Mouse (Mus musculus) CD4-positive, CD25-positive, alpha-beta regulatory T cell, adult 4 months (primary cell): Measurements from ENCODE around the gene Slc9b1. TPM values are rescaled to one million over a fixed set of nuclear protein-coding genes. Genes with fewer than 3 reads are reported as not detected.
A peak's percentile ranks its signal among the peaks of the same experiment; 100 is the strongest.

Source experiments
- ATAC-seq: one replicate; pipeline ENCODE4 v1.8.0; 2017
- polyA plus RNA-seq, 2 experiments: library from polyadenylated mRNA; unstranded; fragments of 100-300 nt; shearing (Covaris generic); gene quantifications; one replicate each; pipeline ENCODE4 v1.2.1; 2017

Gene Slc9b1
- polyA plus RNA-seq, result under 1 TPM in 1 of 2 experiments, not detected in 1; 0.43 TPM

DNA sequence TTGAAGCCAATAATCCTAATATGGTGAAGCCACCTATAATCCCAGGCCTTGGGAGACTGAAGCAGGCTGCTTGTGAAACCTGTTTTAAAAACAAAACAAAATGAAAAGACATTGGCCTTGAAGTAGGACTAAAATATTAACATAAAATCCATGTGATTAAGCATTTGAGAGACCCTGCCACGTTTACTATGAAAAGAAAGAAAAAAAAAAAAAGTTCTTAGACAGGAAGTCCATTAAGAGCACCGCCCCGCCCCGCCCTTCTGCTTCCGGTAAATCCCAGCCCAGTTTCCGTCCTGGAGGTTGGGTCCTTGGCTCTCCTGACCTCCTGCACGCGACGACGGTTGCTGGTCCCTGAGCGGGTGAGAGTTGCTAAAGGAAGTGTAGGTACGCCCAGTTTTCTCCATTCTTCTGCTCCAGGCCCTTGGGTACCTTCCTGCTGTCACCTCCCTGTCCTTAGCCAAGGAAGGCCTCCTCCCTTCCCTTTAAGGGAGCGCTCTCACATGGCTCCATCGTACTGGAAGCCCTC, at the start of gene Slc9b1:
TSS of gene Slc9b1 (plus strand) at position 291 of the 526 bp plus-strand sequence.
- ATAC-seq, result no peak

DNA sequence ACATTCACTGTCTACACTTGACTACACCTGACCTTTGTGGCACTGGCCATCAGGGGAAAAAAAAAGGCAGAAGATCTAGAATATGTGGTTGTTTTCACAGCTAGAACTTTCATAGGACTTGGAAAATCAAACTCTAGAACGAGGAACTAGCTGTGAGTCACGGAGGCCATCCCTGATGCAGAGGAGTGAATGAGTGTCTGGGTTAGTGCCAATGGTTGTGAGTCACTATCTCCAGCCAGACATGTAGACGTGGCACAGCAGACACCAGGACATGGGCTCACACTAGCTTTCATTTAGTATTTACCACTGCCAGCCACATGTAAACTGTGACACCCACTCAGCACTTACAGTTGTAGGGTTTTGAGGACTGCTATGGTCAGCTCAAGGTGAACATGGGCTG, 49.3 kb upstream of the Slc9b1 start:
- ATAC-seq, result peak; percentile 71

DNA sequence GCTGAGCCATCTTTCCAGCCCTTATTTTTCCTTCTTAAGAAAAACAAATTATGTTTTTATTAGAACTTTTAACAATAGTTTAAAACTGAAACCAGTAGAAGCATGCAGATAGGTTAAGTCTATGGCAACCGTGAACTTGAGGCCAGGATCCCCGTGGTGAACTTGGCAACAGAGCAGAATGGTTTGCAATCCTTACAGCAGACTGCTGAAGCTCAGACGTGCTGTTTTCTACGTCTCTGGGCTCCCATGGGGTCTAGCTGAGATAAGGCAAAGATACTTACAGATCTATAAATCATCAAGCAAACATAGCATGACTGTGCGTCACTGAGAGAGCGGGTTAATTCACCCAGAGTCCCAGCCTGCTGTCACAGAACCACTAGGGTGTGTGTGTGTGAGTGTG, 47.7 kb upstream of the Slc9b1 start:
- no peak for ATAC-seq

DNA sequence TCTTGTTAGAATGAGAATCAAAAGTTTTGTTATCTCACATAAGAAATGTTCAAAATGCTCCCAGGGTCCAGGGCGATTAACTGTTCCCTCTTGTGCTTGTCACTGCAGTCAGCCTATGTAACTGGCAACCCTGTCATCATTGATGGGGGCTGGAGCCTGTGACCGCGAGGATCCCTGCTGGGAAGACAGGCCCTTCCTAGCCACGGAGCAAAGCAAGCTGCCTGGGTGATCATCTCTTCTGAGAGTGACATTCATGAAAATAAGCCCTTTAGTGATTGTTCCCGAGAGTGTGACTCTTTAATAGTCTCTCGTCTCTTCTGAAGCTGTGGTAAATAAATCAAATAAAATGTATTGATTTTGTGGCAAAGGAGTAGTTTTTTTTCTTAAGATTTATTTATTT, 43.8 kb upstream of the Slc9b1 start:
- no peak for ATAC-seq

DNA sequence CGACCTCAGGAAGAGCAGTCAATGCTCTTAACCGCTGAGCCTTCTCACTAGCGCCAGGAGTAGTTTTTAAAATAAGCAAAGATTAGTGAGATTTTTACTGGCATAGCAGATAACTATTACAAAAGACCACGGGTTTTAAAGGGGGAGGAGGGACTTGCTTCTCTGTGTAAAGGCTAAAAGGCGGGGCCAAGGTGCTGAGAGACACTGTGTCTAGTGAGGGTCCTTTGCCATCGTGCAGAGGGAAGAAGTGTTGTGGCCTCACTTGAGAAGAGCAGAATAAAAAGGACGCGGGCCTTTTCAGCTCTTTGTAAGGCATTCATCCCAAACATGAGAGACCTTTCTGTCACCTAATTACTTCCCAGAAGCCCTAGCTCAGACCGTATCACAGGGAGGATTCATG, 43.3 kb upstream of the Slc9b1 start:
- no peak for ATAC-seq

DNA sequence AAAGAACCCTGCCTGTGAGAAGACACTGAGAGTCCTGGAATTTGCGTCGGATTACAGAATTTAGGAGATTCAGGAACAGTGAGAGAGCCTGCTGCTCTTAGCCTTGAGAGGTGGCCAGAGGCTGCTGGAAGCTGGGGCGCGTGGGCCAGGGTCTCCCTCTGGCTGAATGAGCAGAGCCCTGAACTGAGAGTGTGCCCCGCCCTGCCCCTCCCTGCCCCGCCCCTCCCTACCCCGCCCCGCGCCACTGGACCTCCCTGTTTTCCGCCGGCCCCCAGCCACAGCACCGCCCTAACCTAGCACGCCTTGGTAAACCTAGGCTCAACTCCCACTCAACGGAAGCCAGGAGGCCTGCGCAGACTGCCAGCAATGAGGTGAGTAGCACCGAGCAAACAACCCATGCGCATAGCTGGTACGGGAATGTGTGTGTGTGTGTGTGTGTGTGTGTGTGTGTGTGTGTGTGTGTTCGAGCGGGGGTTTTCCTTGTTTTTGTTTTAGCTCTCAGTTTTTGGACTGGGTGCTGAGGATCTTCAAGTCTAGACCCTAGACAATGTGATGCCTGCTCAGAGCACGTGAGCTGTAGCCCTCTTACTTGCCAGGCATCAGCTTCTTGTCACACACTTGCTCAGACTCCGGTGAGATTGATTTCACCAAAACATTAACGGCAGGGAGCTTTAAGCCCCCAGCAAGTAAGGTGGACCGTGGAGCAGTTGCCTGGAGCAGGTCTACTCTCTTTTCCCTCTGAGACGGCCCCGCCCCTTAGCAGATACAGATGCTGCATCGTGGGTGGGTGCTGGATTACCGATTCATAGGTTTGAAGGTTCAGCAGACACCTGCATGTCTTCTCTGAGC, 40.2 kb upstream of the Slc9b1 start, which contains the start of gene Slc9b2:
TSS of gene Slc9b2 (plus strand) at position 290 of the 849 bp plus-strand sequence.
- ATAC-seq, result peak; percentile 98

DNA sequence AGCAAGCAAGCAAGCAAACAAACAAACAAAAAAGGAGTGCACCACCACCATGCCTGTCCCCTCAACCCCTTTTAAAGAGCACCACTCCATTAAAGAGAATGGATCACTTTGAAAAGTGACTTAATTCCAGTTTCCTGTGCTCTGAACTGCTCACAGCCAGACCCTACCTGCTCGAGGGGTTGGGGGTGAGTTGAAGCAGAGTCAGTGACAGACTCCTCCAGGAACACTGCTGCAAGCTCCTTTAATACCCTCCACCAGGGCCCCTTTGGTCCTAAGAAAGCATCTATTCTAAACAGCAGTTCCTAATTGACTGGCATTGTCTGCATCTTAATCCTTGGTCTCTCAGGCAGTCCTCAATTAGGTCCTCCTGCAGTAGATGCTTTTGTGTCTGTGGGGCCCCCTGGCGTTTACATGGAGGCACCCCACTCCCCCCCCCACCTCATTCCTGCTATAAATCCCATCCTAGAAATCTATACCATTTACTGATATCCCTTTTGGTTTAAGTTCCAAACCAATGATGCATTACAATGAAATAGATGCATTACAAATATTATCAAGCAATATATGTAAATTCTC, 34.8 kb upstream of the Slc9b1 start:
- no peak for ATAC-seq

DNA sequence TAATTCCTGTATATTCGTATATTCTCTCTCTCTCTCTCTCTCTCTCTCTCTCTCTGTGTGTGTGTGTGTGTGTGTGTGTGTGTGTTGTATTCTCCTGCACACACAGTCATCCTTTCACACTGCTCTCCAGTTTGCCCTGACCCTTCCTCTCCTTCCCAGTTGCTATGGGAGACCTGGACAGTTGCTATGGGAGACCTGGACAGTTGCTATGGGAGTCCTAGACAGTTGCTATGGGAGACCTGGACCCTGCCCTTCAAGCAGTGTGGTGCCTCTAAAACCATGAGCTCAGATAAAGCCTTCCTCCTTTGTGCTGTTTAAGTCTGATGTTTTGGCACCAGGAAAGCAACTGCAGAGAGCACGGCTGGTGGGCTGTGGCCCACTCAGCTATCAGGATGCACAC, 34.1 kb upstream of the Slc9b1 start:
- no peak for ATAC-seq

DNA sequence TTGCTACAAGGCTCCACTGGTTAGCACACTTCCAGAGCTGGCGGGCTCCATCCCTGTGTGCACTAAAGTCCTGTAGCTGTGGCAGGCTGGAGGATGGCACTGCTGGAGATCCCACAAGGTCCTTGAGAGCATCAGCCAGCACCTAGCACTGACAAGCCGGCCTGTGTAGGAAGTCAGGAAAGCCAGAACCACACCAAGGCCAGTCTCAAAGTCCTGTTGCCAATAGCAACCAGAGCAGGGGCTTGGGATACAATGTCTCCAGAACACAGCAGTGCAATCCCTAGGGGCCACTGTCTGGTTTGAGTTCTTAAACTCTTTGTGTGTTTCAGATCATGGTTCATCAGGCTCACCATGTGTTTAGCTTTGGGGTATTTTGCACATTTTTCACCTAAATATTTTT, 33.0 kb upstream of the Slc9b1 start:
- no peak for ATAC-seq

DNA sequence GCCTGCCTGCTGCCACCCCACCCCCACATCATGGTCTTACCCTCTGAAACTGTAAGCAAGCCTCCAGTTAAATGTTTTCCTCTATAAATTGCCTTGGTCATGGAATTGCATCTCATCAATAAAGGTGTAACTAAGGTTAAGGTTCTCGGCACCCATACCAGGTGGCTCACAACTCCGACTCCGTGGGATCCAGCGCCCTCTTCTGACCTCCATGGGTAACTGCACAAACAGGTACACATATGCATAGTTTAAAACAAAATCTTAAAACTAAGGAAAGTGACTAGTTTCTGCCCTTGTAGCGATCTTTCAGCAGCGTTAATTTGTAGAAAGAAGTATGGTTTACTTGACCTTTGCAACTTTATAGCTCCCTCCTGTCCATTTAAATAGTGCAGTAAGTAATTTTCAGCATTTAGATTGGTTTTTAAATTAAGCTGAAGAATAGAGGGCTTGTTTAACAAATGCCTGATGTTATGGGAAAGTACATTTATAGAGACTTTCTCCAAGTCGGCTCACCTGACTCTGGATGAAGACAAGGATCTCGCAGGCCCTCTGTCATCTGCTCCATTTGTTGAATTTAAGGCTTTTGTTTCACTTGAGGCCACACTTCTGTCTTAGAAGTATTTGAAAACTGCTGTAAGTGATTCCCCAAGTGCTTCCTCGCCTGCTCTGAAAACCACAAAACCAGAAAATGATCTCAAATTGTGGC, 32.0 kb upstream of the Slc9b1 start:
- no peak for ATAC-seq

DNA sequence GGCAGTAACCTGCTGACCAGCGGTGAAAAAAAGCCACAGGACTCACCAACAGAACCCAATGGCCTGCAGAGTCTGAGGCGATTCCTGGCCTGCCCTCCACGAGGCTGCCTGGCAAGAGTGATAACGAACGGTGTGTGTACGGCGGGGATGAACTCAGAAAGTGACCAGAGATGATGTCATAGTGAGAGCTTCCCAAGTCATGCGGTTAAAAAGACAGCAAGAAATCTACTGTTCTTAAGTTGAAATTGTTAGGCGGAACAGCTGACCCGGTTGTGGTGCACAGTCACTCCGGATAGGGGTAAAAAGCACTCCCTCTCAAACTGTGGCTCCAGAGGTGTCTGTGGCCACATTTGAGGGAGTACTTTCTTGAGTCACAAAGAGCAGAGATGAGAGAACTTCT, 29.5 kb upstream of the Slc9b1 start:
- no peak for ATAC-seq

DNA sequence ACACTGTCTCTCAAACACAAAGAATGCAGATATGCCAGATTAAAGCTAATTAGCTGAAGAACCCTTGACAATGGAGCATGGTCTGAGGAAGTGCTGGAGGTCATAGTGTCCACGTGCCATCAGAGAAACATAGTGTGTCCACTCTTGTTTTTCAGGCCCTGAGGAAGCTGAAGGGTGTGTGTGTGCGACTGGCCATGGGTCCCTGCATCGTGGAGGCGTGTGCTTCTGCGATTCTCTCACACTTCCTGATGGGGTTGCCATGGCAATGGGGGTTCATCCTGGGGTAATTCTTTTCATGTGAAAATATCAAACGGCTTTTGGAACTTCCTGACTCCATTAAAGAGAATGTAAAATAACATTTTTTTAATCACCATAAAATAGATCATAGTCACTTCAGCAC, 23.5 kb upstream of the Slc9b1 start:
- ATAC-seq, result peak; percentile 82

DNA sequence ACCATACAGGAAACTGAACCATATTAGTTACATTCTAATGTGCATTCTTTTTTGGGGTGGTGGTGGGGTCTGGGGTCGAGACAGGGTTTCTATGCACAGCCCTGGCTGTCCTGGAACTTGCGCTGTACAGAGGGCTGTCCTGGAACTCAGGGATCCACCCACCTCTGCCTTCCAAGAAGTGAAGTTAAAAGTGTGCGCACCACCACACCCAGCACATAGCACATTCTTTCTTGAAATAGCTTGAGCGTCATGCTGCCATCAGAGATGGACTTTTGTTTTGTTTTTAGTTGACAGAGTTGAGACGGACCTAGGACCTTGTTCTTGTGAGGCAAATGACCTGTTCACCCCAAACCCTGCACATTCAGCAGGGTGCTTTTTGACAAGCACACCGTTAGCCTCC, 20.7 kb upstream of the Slc9b1 start:
- no peak for ATAC-seq

DNA sequence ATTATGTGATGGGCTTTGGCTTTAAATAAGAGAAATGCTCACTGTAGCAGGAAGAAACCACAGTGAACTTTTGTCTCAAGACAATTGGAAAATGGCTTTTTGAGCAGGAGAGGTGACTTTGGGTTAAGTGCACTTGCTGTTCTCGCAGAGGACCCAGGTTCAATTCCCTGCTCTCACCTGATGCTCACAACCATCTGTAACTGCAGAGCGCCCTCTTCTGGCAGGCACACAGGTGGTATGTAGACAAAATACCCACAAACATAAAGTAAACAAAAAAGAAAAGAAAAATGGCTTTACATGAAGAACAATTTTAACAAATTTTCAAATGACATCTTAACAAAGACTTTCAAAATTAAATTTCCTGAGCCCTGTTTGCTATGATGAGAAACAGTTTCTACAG, 20.2 kb upstream of the Slc9b1 start:
- no peak for ATAC-seq

DNA sequence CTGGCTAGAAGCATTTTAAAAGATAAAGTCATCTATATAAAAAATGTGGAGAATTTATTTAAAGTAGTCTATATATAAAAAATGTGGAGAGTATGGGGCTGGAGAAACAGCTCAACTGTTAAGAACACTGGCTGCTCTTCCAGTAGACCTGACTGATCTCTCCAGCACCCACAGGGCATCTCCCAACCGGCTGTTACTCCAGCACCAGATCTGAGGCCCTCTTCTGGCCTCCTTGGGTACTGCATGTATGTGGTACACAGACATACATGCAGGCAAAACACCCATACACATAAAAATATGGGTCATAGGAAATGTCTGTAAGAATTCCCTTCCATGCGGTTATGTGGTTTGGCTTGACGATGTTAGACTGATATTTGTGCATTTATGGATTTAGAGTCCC, 19.3 kb upstream of the Slc9b1 start:
- peak; percentile 50 for ATAC-seq

DNA sequence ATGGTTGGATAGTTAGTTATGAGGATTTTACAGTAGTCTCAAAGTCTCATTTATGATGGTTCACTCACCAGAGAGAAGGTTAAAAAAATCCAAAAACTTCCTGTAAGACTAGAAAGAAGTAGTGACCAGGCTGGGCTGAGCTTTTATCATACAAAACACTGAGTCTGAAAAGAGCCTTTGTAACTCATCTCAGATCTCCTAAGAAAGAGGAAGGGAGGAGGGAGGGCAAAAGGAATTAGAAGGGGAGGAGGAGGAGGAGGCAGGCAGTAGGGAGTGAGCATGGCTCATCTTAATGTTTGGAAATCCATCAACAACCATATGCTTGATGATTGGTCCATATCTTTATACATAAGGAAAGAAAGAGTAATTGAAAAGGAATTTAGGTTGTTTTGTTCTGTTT, 15.1 kb upstream of the Slc9b1 start:
- ATAC-seq, result no peak

DNA sequence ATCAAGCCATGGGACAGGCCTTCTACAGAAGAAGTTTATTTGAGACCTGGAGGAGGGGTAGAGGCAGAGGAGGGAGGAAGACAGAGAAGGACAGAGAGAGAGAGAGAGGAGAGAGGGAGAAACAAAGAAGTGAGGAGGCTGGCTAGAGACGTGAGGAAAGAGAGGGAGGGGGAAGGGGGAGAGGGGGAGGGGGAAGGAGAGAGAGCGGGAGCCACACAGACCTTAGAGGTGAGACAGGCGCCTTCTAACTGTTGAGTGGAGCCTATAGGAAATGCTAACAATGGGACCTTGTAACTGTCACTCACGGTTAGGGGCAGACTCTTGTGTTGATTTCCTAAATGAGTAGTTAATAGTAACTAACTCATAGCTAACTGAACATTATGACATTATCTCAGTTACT, 14.1 kb upstream of the Slc9b1 start:
- ATAC-seq, result no peak

DNA sequence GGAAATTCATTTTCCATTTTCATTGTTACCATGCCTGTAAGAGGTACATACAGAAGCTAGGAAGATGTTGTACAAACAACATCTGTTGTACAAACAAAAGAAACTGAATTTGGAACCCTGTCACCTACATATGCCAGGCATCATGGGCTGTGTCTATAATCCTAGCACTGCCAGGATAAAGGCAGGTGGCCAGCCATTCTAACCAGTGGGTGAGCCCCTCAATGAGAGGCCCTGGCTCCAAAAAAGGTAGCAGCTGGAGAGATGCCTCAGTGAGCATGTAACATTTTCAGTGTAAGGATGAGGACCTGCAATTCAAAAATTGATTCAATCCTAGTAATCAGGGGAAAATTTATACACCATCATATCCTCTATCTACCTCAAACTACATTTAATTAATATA, 1.2 kb downstream of the Slc9b1 start:
- ATAC-seq, result no peak

DNA sequence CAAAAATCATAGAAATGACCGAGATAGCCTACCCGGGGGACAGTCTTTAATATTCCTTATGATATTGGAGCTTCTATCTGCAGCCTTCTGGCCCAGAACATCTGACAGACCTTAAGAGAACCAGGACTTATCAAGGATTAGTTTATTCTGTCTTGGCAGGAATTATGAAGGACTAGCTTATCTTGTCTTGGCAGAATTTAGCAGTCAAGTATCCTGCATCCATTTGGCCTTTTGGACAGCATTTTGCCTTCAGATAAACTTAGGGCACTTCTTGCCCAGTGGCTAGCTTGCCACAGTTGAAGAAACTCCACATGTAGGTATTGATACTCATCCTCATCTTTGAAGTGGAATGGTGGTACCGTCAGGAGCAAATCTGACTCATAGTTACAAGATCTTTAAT, 4.0 kb downstream of the Slc9b1 start:
- no peak for ATAC-seq

DNA sequence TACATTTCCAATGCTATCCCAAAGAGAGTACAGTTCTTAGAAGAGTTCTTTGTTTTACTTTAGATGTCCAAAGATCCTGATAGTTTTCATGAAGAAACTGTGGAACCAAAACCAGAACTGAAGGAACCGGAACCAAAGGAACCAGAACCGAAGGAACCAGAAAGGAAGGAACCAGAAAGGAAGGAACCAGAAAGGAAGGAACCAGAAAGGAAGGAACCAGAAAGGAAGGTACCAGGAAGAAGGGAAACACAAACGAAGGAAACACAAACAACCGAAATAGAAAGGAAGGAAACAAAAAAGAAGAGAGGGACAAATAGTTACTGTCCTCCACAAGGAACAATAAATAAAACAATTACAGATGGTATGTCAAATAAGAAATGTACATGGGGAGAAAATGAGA, 9.6 kb downstream of the Slc9b1 start:
- ATAC-seq, result no peak

DNA sequence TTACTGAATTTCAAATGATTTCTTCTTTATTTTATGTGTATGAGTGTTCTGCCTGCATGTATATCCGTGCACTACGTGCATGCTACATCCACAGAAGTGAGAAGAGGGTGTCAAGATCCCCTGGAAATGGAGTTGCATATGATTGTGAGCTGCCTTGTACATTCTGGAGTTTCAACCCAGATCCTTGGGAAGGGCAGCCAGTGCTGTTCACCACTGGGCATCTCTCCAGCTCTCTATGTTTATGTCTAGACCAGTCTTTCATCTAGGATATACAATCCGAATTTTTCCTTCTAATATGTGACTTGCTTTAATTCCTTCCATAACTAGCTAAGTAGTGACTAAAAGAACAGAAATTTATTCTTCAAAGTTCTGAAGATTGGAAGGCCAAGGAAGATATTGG, 28.0 kb downstream of the Slc9b1 start:
- no peak for ATAC-seq

DNA sequence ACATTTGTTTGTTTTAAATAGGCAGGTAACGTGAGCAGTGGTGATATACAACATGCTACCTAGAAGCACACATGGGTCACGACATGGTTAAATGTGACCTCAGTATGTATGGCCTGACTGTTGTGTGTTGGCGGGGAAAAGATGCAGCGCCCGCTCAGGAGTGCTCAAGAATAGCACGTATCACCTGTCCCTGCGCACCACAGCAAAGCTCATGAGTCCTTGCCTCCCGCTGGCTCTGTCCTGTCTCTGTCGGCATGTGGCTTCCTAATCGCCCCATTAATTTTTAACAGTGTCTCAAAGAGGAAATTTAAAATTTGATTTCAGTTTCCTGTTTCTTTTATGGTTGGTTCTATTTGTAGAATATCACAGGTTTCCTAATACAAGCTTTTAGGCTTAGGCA, 29.6 kb downstream of the Slc9b1 start:
- no peak for ATAC-seq

DNA sequence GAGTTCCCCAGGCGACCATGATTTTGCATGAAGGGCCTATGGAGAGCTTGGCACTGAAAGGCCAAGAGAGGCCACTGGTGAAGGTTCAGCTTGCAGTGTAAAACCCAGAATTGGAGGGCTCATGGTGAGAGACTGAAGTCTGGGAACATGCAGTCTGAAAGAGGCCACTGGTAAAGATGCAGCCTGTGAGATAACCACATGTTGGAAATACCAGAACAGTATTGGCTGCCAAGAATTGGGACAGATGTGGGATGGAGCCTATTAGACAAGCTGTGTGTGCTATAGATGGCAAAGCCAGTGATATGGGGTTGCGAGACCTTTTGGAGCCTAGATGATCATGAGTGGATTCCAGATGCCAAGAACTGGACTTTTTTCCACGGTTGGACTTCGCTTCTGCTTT, 32.0 kb downstream of the Slc9b1 start:
- ATAC-seq, result no peak

DNA sequence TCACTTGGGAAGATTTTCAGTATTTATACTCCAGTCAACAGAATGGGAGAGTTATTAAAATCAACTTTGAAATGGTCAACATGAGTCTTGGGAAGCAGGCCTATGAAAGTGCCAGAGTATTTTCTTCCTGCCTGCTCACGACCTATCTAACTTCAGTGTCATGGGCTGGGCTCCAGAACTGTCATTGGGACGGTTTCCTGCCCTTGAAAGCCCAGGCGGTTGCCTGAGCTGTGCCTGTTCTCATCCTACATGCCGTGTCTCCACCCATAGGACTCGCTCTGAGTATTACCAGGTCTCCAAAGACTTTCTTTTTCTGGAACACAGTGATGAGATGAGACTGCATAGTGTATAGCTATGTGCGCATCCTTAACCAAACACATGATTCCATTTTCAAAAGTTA, 45.4 kb downstream of the Slc9b1 start:
- no peak for ATAC-seq
